Mouse (Mus musculus) retina, postnatal 7 days (tissue): ENCODE measurements around the gene Zfp352.
"Not testable (repeated sequence)": the region's sequence is repeated elsewhere in the genome, so short reads cannot be mapped to it uniquely, and the experiment has no call there.

Source experiments
- DNase-seq: peaks from one replicate; pipeline ENCODE4 v3.0.0-alpha.2; 2012; ENCODE audit warnings: low read depth, low spot score

The Zfp352 gene

GRCm38 (mm10) chr4:90218520-90218919 lies at the start of gene Zfp352:
Gene Zfp352 (plus strand): TSS chr4:90218820.
- DNase-seq: no peak

GRCm38 (mm10) chr4:90170890-90171483 lies 47.6 kb upstream of the Zfp352 start:
- DNase-seq: peak; percentile 8

- DNase-seq: no peak
Measured at GRCm38 (mm10) chr4:90174036-90174435, 44.6 kb upstream of the Zfp352 start.

- no peak for DNase-seq
Measured at GRCm38 (mm10) chr4:90203421-90203820, 15.2 kb upstream of the Zfp352 start.

DNA sequence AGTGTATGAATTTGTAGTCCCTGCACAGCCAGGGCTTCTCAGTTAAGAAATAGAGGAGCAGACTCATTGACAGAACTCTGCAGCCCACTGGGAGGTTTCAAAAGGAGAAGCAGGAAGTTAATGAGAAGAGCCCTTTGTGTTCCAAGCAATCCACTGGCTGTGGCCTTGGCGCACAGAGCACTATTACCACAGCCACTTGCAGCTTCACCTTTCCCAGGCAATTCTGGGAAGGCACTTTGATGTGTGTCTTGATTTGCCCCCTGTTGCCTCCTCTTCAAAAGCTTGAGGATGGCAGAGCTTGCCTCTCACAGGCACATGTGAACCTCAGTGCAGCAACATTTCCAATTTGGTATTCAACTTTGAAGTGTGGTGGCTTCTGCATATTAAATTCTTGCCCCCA lies 7.1 kb upstream of the Zfp352 start:
- DNase-seq: no peak

DNA sequence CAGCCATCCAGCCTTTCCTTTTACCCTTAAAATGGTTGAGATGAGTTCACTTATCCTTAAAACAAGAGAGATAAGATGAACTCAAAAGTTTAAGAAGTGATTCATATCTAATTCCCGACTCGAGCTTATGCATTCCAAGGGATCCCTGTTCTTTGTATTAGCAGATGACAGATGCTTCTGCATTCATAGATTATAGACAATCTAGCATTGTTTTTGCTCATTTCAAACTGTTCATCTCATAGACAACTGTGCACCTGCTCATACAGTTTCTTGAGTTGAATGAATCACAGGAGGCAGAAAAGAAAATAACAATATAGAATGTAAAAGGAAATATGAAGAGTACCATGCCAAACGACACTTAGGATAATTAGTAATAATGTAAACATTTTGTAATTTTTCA lies 6.5 kb upstream of the Zfp352 start:
- DNase-seq: no peak

DNA sequence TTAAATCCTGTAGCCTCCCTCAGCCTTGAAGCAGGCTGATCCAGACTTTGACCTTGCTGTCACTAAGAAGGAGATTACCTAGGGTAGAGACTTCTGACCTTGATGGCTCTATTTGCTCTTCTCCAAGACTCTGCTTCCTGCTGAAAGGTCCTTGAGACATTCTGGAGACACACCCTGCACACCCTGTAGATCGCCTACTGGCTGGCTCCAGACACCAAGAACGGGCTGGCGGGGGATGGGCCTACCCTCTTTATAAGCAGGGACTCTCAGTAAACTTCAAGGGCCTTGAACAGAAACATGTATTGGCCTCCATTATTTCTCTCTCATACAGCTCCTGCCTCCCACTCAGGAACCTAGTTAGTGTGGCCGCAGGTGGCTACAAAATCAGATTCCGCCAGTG lies 17.0 kb downstream of the Zfp352 start:
- DNase-seq: not testable (repeated sequence)

DNA sequence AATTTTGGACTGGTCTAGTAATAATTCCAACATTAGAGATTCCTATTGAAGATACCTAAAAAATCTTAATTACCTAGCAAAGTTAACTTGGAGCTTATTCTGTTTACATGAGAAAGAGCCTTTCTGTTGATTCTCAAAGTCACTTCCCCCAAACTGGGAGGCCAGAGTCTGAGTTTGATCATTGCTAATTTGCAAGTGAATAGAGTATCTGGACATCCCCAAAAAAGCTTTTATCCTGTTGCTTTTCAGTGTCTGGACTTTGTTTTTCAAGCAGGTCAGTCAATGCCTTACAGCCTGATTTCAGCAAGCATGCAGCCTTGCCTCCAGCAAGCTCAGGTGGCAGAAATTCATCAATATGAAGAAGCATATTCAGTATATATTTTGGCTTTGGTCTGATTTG lies 51.2 kb downstream of the Zfp352 start:
- DNase-seq: no peak
